Mouse (Mus musculus) T-helper 17 cell (primary cell): ENCODE data around the gene Lin7c.

Source experiments
- in situ Hi-C, 2 experiments: fragments of 300-600 bp; cut with MboI, MseI; formaldehyde crosslinking; loops; 1 replicate in 1 of 2; 2 replicates in 1 of 2; pipeline ENCODE4 v1.15.1; 2025; ENCODE audit warnings: high pct_unique_total_duplicates in 2 of 2

The Lin7c gene

DNA sequence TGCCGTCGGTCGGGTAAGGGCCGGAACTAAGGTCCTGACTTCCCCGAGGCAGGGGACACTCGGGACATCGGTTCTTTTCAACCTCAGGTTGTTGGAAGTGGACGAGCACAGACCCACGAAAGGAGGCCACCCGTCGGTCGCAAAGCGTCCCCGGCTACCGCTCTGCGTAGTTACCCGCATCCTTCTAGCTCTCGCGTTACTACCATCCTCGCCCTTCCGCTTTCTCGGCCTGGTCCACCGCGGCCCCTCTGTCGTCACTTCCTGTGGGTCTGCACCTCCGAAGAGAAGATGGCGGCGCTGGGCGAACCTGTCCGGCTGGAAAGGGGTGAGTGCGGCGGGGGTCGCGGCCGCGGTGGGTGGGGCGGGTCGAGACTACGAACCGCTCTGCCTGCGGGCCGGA is at the start of gene Lin7c:
Gene Lin7c, plus strand, starts transcription at position 257 of the 400 bp plus-strand sequence.
- in situ Hi-C loops, result loop anchor here (10.0 to 25.0 kb wide), 2 partner anchors 566 to 603 kb away; partner anchors contain the start of genes Kif18a (in 1 of the 2) and Mettl15 (in 1 of the 2)

DNA sequence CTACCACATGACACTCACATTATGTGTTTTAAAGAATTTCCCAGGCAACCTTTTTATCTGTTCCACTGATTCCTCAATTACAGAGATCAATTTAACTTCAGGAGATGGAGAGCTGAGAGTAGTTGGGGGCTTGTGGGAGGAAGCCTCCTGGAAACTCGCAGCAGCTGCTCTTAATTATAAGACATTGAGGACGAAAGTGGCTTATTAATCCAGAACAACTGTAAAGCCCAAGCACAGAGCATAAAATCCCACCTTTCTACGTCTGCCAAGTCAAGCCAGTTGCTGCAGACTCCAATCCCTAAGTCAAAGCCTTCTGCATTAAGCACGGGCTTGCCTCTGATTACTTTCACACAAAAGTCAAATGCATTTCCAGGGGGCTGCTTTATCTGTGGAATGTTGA is 44.3 kb upstream of the Lin7c start:
- in situ Hi-C loops, result no loop called here

DNA sequence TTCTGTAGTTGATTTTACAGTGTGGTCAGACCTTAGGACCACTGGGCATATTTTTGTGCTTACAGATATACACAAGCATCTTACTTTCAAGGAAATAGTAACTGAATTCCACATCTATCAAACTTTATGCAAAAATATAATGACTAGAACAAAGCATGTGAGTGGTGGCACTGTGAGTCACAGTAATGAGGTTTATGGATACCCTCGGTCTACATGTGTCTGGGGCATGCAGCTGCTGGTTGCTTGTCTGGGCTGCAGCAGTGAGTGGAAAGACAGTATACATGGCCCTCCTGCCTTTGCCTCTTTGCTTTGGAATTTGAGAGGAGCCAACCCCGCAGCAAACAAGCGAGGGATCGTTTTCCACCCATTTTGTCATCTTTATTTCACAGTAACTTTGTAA is 42.3 kb upstream of the Lin7c start:
- in situ Hi-C loops, result no loop called here

DNA sequence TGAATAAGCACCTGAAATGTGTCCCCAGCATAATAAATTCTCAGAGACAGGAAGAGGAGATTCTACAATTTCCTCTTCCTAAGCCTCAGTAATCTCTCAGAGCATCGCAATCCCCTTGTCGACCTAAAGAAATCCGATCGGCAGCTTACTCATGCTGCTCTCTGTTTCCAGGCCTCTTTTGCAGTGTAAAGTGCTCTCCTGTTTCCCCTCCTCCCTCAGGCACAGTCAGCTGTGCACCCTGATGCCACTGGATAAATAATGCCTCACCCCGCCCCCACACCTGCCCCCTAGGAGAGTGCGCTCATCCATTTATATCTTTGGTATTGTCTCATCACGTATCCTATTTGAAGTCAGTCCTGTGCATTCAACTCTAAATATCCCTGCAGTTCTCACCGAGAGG is 41.9 kb upstream of the Lin7c start:
- in situ Hi-C loops, result no loop called here

DNA sequence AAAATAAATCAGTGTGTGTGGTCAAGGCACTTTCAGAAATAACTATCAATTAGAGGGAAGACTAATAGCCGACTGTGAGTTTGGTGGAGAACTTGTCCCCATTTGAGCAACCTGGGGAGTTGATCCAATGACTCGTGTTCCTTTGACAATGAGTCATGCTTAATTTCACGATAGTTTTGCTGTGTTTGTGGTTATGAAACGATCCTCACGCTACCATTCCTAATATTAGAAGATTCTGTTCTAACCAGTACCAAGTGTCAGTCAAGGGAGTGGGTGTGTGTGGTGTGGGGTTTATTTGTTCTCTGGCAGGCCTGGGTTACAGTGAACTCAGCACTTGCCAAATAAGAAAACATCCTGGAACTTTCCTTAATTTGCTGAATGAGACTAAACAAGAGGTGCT is 35.1 kb upstream of the Lin7c start:
- in situ Hi-C loops, result loop anchor here in 1 of 2 experiments (10.0 kb wide), 1 partner anchor 1011 kb away; no protein-coding TSS in a partner anchor

DNA sequence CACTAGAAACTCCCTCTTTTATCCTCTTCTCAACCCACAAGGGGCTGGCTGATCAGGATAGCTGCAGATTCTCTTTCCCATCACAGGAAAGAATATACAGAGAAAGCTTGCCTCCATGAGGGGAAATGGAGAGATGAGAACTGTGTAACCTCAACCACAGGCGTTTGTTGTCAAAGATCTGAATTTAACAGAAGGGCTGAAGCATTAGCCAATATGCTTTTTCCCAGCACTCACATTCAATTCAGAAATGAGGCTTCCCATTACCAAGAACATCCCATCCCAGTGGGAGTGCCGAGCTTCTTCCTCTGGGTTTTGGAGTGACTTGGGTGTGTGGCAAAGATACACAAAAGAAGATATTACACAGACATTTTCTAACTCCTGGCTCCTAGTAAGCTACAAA is 31.0 kb upstream of the Lin7c start:
- in situ Hi-C loops, result loop anchor here in 1 of 2 experiments (10.0 kb wide), 1 partner anchor 1015 kb away; no protein-coding TSS in a partner anchor

DNA sequence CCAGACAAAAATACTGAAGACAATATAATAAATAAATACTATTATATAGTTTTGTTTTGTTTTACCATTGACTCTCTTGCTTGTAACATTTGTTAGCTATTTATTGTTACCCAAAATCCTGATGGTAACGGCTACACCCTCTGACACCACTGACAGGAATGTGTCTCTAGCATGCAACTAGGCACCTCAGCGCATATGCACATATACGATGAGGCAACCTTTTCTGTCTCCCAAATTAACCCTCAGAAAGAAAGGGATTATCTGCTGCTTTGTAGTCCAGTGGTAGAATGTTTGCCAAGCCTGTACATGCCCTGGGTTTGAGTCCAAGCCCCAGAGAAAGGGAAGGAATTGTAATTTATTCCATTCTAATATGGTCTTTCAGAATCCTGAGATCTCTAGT is 29.8 kb upstream of the Lin7c start:
- in situ Hi-C loops, result no loop called here

DNA sequence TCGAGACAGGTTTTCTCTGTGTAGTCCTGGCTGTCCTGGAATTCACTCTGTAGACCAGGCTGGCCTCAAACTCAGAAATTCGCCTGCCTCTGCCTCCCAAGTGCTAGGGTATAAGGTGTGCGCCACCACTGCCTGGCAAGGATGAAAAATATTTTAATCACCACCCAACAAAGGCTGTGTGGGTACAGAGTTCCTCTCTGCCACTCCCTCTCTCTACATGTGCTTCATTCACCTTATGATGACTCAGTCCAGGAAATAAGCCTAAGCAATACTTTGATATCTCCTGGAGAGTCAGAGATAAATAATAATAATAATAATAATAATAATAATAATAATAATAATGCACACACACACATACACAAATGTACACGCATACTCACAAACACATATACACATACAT is 11.2 kb upstream of the Lin7c start:
- in situ Hi-C loops, result loop anchor here in 1 of 2 experiments (25.0 kb wide), 1 partner anchor 592 kb away; the partner anchor contains the start of genes Kif18a and Mettl15

DNA sequence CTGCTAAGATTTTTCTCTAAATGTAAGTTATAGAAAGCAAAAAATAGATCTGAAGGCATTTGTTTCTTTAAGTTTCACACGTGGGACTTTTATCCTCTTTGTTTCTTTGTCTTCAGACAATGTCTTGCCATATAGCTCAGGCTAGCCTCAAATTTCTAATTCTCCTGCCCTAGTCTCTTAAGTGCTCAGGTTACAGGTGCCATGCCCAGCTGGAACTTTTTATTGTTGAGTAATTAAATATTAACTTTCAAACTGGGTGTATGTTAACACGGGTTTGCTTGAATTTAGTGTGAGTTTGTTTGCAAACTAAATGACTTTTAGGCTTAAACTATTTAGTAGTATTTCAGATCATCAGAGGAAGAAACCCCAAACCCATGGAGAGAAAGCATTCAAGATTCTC is 9.5 kb upstream of the Lin7c start:
- in situ Hi-C loops, result loop anchor here (10.0 to 25.0 kb wide), 2 partner anchors 594 to 1274 kb away; partner anchors contain the start of genes Gm15130 (in 1 of the 2), Kif18a (in 1 of the 2) and Mettl15 (in 1 of the 2)

DNA sequence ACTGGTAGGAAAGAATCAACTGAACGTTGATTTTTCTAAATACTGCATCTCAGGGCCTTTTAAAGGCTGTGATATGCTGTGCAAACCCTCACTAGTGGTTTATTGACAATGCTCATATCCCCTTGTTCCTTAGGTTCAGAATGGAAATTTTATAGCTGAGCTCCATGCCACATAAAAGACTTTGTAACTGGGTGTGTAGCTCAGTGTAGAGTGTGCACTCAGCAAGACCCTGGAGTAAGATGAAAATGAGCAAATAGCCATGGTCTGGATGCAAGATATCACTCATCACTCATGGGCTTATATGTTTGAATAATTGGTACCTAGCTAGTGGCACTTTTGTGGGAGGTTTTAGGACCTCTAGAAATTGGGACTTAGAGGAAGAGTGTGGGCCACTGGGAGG is 9.0 kb upstream of the Lin7c start:
- in situ Hi-C loops, result loop anchor here (10.0 to 25.0 kb wide), 2 partner anchors 594 to 1273 kb away; partner anchors contain the start of genes Gm15130 (in 1 of the 2), Kif18a (in 1 of the 2) and Mettl15 (in 1 of the 2)

DNA sequence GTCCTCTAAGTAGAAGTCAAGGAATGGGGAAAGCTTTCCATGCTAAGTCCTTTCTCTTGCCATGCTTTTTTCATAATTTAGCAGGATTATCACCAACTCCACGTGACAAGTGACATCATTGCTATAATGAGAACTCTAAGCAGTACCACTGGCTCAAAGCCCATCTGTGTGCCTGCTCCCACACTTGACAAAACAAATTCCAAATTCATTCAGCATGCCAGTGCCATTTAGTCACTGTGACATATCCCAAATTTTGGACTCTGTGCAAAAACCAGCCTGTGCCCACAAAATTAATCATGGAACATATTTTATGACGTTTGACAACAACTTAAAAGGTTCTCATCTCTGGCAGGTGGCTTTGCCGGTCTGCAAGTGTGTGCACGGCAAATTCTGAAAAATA is 6.5 kb upstream of the Lin7c start:
- in situ Hi-C loops, result loop anchor here (10.0 to 25.0 kb wide), 2 partner anchors 597 to 1271 kb away; partner anchors contain the start of genes Gm15130 (in 1 of the 2), Kif18a (in 1 of the 2) and Mettl15 (in 1 of the 2)

DNA sequence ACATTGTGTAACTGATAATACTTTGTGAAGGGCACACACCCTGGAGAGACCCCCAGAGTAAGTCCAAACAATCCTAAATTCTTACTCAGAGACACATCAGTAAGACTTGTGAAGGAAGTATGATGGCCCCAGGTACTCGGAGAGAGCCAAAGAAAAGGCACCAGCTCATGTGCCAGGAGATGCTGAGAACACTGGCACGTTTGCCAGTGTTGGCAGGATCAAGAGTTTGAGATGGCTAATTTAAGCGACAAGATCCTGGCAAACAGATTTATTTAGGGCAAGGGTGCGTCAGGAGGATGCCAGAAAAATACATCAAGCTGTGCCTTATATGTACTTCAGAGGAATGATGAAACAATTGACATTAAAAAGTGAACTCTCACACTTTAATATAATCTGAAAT is 6.1 kb upstream of the Lin7c start:
- in situ Hi-C loops, result loop anchor here (10.0 to 25.0 kb wide), 2 partner anchors 597 to 1270 kb away; partner anchors contain the start of genes Gm15130 (in 1 of the 2), Kif18a (in 1 of the 2) and Mettl15 (in 1 of the 2)

DNA sequence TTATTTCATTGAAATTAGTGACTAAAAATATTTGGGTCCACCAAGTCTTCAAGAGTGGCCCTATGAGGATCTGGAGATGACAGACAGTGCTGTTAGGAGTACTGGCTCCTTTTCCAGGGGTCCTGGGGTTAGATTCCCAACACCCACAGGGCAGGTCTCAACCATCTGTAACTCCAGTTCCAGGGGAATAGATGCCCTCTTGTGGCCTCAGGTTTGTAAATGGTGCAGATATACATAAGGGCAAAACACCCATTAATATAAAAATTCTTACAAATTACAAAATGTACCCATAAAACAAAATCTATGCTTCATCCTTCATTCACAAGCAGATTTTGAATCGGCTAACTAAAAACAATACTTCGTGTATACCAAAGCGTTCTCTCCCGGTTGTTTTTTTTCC is 585 bp upstream of the Lin7c start:
- in situ Hi-C loops, result loop anchor here (10.0 to 25.0 kb wide), 2 partner anchors 565 to 603 kb away; partner anchors contain the start of genes Kif18a (in 1 of the 2) and Mettl15 (in 1 of the 2)

DNA sequence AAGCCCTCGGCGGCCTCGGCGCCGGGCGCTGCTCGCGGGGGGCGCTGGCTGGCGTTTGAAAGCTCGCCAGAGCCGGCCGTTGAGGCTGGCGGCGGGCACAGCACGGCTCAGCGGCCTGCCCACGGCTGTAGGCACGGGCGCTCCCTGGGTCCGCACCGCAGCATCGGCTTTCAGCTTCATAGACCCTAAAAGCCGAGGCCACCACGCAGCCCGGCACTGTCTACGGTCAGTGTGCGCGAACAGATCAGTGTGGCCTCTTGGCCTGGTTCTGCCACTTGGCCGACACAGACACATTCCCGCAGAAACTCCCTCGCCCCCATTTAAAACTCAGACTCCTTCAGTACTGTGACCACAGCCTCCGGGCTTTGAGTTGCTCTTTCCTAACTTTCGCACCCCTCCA is 378 bp downstream of the Lin7c start:
- in situ Hi-C loops, result loop anchor here (10.0 to 25.0 kb wide), 2 partner anchors 566 to 604 kb away; partner anchors contain the start of genes Kif18a (in 1 of the 2) and Mettl15 (in 1 of the 2)

DNA sequence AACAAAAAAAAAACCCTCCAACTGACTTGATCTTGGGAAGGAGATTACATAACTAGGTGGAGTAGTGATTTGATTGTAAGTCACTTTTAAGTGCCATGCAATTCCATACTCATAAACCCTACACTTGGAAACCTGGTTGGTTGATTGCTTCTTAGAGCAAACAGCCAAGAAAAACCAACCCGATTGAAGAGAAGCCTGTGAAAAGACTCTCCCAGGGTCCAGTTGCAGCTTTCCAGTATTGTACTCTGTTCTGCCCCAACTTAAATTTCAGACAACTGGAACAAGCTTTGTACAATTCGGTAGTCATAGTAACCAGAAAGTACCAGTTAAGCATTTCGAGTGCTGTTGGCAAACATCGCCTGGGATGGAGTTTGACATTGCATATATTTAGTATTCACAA is 818 bp downstream of the Lin7c start:
- in situ Hi-C loops, result loop anchor here (10.0 to 25.0 kb wide), 2 partner anchors 567 to 604 kb away; partner anchors contain the start of genes Kif18a (in 1 of the 2) and Mettl15 (in 1 of the 2)

DNA sequence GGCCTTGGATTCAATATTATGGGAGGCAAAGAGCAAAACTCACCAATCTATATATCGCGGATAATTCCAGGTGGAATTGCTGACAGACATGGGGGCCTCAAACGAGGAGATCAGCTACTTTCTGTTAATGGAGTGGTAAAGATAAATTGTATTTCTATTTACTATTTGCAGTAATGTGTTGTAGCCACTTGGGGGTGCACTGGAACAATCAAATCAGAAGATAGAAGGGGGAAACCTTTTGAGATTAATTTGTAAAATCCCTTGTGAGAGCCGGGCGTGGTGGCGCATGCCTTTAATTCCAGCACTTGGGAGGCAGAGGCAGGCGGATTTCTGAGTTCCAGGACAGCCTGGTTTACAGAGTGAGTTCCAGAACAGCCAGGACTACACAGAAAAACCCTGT is 5.7 kb downstream of the Lin7c start:
- in situ Hi-C loops, result loop anchor here (10.0 to 25.0 kb wide), 2 partner anchors 572 to 609 kb away; partner anchors contain the start of genes Kif18a (in 1 of the 2) and Mettl15 (in 1 of the 2)

DNA sequence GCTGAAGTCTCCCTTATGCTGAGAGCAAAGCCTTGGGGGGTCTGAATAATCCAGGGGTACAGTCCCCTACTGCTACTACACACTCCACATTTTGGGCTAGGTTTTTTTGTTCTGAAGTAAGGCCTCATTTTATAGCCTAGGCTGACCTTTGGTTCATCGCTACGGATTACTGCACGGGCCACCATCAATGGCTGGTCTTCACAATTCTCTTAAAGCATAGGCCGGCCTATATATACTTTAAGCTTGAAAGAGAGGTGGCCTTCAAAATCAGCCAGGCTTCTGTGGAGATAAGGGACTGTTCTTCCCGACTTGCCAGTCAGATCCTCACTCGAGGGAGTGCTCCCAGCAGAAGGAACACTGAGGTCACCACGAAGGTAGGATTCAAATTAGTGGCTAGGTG is 12.2 kb downstream of the Lin7c start:
- in situ Hi-C loops, result loop anchor here (5.0 to 25.0 kb wide), 2 partner anchors 659 to 1159 kb away; no protein-coding TSS in a partner anchor

DNA sequence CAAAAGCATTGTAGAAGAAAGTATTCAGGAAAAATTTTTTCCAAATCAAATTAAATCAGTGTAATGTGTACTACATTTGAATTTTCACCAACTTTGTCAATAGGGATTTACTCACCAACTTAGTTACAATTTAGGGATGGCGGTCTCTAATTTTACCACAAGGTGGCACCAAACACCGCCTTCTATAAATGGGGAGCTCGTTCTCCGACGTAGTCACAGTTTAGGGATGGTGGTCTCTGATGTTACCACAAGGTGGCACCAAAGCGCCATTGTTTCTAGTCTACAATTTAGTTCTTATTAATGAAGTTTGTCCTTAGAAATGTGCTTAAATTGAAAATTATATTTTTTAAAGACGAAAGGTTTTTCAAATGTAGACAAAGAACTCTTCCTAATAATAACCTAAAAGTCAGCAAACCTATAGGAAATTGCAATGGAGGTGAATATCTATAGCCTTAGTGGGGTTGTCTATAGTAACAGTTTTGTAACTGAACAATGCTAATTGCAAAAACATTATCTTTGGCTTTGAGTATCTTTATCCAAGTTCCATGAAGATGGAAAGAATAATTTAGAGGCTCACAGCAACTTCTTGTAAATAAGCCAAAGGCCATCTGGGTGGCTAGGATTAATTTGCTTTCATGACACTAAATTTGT is 13.6 kb downstream of the Lin7c start:
- in situ Hi-C loops, result loop anchor here (5.0 to 25.0 kb wide), 2 partner anchors 658 to 1158 kb away; no protein-coding TSS in a partner anchor

DNA sequence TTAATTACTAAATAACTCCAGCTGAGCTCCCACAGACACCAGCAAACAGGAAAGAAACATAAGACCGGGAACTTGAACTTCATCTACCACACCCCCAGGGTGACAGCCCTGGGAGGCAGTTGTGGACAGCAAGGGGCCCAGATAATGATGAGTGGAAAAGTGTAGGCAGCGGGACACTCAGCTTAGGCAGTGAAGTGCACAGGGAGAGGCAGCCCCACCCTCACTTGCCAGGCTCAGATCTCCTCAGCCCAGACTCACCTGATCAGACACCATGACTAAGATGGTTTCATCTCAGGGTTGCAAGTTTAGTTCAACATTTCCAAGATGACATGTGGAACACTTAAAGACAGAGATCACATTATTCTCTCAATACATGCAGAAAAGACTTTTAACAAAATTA is 18.5 kb downstream of the Lin7c start:
- in situ Hi-C loops, result loop anchor here (5.0 to 25.0 kb wide), 4 partner anchors 293 to 1153 kb away; no protein-coding TSS in a partner anchor

DNA sequence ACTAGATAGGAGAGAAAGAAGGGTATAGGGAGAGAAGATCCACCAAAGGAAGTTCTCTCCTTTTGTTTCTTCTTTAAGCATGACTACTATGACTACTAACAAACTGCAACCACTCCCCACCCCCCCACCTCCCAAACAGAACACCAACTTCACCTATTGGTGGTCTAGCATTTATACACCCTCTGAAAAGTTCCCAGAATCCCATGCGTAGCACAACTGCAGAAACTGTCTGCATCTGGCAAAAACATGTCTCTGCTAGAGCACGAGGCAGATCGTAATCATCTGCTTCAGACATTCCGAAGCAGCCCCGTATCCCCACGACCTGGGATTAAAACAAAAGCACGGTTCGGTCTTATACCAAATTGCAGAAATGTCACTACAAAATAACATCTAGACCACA is 21.6 kb downstream of the Lin7c start:
- in situ Hi-C loops, result loop anchor here in 1 of 2 experiments (25.0 kb wide), 1 partner anchor 1150 kb away; no protein-coding TSS in a partner anchor

DNA sequence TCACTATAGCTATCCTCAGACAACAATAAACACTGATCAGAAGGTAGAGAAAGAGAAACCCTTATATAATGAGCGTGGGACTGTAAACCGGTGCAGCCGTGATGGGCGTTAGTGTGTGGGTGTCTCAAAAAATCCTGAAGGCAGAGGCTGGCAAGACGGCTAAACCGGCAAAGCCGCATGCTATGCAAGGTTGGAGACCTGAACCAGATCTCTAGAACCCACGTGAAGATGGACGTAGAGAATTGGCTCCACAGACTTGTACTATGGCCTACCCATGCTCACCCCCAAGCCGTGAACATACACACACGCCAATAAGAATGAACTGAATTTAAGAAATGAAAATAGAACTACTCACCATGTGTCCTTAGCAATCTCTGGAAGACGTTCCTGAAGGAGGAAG is 22.1 kb downstream of the Lin7c start:
- in situ Hi-C loops, result loop anchor here in 1 of 2 experiments (25.0 kb wide), 1 partner anchor 1150 kb away; no protein-coding TSS in a partner anchor

DNA sequence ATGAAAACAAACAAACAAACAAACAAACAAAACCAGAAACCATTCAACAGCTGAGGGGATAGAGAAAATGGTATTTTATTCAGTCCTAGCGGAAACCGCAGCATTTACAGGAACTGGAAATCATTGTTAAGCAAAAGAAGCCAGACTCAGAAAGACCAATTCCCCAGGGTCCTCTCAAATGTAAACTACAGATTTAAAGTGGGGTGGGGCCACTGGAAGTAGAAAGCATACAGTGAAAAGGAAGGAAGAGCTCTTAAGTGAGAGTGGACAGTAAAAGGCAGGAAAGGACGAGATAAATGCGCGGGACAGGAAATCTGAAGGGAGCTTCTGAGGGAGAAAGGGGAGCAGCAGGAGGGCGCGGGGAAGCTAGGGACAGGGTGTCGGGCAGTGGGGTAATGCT is 22.6 kb downstream of the Lin7c start:
- in situ Hi-C loops, result loop anchor here in 1 of 2 experiments (25.0 kb wide), 1 partner anchor 1149 kb away; no protein-coding TSS in a partner anchor
